Mouse (Mus musculus) left cerebral cortex, postnatal 10 days (tissue): Measurements from ENCODE around the gene Dock9. TPM values are rescaled to one million over a fixed set of nuclear protein-coding genes. Genes with fewer than 3 reads are reported as not detected.
"Not testable (repeated sequence)": the region's sequence is repeated elsewhere in the genome, so short reads cannot be mapped to it uniquely, and the experiment has no call there.

ENCODE experiments used
- DNase-seq, 2 experiments: peaks; one replicate each; pipeline ENCODE4 v3.0.0; 2021 to 2022; ENCODE audit warnings: low spot score in 2 of 2, mixed read lengths in 1 of 2; ENCODE audit errors: extremely low spot score in 1 of 2
- intact Hi-C: fragments of 180-260 bp; cut with DNase I; formaldehyde crosslinking; loops from one replicate; pipeline ENCODE4 v1.15.1; 2025
- total RNA-seq, 2 experiments: library from RNA; stranded (reverse); gene quantifications; 2 replicates each; pipeline ENCODE4 v1.2.3; 2021

Dock9 gene
- total RNA-seq, 2 experiments from 2014 or later = 181 to 185 TPM

DNA sequence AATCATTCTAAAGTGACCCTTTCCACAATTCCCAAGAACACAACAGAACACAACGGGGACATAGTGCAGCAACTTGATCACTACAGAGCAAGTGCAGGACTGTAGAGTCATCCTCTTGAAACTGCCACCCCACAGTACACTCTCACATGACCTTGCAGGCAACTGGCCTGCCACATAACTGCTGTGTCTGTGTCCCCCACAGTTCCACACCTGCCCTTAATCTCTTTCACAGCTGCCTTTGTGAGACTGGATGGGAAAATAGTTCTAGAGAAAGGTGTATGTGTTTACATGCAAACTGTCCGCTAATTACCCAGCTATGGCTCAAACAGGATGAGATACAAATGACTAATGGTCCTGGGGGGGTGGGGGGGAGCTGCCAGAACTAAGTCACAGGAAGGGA lies 83.4 kb downstream of the Dock9 start:
- DNase-seq = no peak
- intact Hi-C loops = no loop called here

DNA sequence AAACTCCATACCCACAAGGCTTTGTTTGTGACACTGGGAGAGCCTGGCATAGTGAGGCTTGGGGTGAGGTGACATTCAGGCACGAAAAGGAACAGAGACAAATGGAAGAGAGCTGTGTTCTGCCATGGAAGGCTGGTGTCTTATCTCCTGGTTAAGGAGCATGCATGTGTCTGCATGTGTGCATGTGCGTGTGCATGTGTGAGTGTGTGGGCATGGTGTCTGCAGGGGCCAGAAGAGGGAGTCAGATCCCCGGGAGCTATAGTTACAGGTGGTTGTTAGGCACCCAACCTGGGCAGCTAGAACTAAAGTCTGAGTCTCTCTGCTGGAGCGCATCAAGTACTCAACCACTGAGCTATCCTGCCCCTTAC lies 83.8 kb downstream of the Dock9 start:
- DNase-seq = no peak
- intact Hi-C loops = no loop called here

DNA sequence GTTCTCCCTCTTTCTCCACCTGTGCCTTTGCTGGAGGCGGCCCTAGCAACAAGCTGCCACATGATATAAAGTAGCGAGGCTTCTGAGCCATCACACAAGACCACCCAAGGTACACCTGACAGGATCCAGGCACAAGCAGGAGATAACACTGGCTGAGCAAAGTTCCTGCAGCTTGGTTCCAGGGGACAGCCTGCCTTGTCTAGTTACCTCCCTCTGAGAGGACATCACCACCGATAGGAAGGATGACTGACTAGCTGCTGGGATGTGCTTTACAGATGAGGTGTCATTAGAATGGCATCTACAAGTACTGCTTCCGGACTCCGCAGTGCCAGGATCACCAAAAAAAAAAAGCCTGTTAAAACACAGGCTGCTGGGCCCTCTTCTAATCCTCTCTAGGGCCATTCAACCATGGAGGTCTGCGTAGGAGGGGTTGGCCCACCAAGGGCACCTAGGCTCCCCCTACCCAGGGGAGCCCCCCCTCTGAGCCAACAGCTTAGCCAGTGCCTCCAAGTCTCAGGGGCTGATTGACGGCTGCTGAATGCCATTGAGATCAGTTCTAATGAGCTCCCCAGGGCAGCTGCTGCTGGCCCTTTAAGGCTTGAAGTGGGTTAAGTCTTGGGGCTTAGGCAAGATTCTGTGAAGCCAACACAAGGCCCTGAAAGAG lies 84.3 kb downstream of the Dock9 start:
- no peak for DNase-seq
- intact Hi-C loops = no loop called here

DNA sequence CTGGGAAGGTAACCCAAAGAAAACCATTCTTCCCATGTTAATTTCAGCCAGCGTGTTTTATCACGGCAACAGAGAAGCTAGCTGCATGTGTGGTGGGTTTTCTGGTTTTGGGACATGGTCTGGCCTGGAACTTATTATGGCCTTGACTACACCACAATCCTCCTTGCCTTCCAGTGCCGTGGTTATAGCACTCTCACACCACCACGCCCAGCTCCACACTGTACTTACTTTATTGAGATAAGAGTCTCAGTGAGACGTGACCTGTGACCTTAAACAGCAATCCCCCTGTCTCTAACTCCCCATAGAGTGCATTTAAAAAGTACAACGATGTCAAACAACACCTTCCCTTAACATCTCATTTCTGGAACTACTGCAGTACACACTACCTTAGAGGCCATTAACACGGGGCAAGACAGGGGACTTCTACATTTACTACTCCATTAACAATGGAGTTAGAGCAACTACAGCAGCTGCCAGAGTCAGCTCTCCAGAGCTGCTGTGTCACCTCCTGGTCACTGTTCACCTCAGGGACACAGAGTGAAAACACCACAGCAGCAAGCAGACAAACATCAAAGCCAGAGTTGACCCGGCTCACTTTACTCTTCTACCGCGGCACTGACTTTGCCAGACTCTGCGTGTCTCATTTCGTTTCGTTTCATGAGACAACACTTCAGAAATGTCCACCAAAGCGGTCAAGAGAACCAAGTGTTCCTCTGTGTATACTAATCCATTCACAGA lies 86.4 kb downstream of the Dock9 start:
- intact Hi-C loops = no loop called here
- no peak for DNase-seq

DNA sequence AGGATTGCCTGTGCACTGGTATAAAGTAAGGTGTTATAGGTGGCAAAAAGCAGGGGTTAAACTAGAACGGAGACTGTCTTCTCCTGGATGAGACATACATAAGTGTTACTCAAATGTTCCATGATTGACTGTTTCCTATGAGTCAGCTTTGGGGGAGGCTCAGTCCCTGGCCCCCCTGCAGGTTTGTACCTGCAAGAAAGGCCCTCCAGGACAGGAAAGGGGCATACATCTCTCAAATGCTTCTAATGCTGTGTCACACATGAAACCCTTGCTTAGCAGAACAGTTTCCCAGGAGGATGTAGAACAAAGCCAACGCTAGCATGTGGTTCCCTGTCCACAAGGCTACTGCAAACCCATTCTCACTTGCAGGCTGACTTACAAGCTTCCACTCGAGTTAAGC lies 87.5 kb downstream of the Dock9 start:
- no peak for DNase-seq
- intact Hi-C loops = no loop called here

DNA sequence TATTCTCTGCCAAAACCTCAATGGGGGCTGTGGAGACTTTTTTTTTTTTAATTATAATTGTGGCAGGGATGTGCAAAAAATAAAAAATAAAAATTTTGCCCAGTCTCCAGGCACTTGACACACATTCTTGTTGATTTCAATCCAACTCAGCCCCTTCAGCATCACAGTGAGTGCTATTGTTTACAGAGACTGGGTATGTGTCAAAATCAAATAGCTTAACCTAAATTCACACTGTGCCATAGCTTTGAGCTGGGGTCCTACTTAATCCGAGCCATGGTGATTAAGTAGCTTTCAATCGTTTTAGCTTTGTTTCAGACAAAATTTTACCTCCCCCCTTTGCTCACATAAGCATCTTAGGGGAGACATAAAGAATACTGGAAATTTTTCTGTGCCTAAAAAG lies 89.4 kb downstream of the Dock9 start:
- no peak for DNase-seq
- intact Hi-C loops = no loop called here

DNA sequence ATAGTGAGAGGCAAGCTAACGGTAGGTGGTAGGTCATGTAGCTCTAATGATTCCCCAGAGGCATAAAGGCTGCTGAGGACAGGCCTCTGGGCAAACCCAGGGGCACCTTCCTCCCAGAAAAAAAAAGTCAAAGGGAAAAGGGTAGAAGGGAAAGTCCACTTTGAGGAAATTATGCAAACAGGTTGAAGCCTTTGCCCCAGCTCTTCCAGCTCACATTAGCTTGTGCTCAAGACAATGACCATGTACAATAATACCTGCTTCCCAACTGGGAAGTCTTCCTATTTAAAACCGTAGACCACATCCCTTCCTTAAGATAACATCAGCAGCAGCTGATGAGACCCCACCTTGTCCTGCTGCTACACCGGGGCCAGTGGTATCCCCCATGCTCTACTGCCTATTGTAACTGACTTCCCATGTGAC lies 91.1 kb downstream of the Dock9 start:
- intact Hi-C loops = no loop called here
- DNase-seq = no peak

DNA sequence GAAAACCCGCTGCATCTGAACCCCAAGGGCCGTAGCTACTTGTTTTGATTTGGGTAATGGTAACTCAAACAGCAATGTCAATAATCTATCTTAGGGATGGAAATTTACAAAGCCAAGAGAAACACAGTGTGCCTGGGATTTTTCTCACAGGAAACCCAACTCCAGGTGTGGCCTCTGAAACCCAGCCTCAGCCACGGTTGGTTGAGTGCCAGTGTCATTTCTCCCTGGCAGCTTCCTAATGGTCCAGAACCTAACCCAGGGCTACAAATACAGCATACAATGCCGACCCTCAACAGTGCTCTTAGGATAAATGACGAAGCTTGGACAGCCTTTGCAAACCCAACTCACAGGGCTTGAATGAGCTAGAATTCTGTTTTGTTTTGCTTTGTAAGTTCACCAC lies 92.0 kb downstream of the Dock9 start:
- DNase-seq = no peak
- intact Hi-C loops = no loop called here

DNA sequence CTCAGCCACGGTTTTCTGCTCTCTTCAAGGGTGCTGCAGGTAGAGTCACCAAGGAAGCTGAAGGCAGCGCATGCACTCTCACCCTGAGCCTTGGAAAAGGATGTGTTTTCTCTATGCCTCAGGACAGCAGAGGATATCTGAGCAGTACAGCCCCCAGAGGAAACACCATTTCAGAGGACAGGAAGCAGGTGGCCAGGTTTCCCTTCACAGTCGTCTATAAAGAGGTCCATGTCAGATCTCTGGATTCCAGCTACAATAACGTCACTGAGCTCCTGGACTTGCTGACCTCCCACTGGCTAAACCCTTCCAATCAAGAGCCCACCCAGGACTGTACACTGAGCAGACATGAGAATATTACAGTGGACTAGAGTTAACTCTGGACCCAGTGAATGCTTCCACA lies 95.1 kb downstream of the Dock9 start:
- intact Hi-C loops = no loop called here
- DNase-seq = no peak

DNA sequence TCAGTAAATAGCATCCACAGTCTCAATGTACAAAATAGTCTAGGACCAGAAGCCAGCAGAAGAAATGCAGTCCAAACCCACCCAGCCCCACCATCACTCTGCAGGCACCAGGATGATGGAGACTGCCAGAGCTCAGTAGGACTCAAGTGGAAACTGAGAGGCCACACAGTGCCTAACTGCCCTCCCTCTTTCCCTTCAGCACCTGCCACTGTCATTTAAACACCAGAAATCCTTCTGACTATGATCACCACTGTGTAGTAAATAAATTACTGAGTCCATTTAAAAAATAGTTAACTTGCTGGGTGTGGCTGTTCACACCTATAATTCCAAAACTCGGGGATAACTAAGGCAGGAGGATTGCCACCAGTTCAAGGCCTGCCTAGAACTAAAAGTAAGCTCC lies 97.6 kb downstream of the Dock9 start:
- no peak for DNase-seq
- intact Hi-C loops = no loop called here

DNA sequence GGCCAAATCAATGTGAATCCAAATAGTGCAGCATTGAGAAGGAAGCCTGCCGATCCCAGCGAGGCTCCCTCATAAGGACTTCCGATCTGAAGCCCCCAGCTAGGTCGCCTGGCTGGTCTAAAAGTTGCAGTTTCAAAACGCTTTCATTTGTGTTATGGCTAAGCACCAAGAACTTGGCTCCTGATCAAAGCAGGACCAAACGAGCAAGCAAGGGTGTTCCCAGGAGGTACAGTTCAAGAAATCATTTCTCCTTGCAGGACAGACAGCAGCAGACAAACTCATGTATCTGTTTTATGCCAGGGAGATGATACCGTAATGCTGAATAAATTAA lies 99.1 kb downstream of the Dock9 start:
- DNase-seq = no peak
- intact Hi-C loops = no loop called here

DNA sequence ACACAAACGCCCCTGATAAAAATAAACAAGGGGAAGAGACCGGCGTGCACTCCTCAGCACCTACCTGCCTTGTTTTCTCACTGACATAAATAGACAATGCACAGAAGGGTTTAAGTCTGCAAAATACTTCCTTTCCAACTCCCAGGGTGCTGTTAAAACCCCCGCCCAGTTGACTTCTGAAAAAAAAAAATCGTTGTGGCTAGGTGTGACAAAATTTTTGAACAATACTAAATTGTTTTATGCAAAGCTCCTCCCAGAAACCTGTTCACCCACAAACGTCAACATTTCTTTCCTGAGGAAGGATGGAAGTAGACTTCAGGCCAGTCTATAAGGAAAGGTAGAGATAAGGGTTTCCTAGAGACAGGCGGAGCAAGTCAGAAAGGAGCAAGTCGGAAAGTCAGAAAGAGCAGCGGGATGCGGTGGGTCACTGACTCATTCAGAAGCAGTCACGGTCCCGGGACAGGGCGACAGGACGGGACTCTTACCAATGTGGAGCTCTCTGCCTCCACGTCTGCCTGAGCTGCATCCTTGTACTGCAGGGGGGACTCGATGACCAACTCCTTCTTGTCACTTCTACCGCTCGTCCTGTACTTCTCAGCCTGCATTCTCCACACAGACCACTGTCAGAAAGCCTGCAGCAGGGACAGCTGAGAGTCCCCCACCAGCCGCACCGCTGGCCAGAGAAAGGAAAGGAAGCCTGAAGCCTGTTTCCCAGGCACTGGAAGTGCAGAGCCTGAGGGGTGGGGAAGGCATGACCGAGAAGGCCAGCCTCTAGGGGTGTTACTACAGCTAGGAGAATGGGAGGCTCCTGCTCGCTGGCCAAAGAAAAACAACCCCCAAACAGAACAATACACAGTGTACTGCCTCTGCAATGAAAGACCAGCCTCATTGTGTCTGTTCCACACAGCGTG lies 99.7 kb downstream of the Dock9 start:
- intact Hi-C loops = no loop called here
- peak; percentile 20 to 82 for DNase-seq

DNA sequence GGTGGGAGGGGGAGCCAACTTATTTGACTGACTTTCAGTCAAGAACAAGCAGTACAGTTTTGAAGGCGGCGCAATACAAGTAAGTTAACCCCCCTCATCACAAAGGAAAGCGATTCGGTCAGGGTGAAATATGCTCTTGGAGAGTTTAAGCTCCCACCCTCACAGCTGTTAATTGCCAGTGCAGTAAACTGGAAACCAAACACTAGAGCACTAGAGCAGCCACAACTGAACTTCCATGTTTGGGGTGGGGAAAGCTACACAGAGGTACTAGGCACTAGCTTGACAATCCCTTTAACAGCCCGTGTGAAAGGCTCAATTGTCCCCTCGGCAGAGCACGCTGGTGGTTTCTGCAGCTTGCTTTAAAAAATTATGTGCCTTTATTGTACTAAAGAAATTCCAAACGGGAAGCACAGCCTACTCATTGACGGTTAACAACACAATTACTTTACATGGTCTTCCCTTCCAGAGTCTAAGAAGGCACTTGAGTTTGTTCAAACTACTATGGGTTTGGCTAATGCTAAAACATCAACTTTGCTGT lies 100.4 kb downstream of the Dock9 start:
- intact Hi-C loops = no loop called here
- no peak for DNase-seq

DNA sequence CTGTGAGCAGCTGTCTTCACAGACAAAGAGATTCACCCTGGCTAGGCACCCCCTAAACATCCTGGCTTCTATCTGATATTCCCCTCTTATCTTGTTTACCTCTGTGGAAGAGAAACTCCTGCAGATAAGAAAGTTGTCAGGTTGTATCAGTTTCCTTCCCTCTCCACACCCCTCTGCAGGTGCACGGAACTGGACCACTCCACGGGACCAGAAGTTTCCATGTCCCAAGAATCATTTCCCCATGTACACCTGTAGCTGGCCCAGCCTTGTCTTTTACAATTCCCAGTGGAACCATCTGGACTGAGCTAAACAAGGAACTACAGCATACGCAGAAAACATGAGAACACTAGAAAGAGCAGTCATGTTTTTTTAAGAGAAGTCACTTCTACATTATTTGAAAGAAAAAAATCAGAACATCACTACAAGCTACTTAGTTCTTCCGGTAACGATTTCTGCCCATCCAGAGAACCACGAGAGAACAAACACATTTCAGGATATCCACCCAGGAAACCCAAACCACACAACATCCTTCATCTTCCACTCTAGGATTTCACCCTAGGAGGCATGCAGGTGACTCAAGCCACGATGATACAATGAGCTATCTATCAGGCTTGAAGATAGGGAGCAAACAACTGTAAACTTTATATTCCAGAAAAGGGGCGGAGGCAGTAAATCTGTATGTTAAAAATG lies 101.1 kb downstream of the Dock9 start:
- DNase-seq = no peak
- intact Hi-C loops = no loop called here

DNA sequence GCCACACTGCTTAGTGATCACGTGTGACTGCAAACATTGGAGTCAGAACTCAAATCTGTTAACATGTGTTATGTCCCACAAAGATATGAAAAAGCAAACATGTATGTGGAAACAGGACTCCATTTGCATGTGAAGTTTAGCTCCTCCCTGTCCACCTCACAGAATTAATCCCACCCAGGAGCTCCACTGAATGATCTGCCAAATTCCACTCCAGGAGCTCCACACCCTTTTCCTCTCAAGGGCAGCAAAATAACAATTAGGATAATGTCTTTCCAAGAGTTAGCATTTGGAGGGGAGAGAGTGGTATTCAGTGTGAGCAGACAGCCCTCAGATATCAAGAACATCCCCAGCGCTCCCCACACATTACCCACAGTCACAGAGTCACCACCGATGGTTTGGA lies 102.9 kb downstream of the Dock9 start:
- intact Hi-C loops = no loop called here

DNA sequence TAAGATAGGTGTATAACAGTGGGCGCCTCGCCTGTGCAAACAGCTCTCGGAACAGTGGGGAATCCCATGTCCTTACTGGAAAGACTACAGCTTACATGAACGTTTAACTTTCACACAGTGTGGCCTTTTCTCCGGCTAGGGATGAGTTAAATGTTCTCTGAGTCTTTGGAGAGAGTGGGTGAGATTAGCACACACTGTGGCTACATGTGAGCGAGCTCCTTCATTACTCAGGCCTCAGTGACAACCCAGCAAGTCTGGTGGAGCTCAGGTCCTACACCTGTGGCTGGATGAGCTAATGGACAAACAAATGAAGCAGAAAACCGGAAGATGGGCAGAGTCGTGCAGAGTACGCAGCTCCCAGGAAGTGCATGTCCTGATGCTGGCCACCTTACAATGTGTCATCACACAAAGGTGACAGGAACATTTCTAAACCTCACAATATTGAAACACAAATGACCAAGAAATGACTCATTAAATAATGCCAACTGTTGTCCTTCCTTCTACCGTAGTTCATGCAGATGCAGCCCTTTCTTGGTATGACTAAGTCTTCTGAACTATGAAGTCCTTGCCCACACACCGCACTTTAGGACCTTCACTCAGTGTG lies 103.5 kb downstream of the Dock9 start:
- intact Hi-C loops = no loop called here
- no peak for DNase-seq

More for the DNA sequence above, 102.9 kb downstream of the Dock9 start:
- no peak for DNase-seq

DNA sequence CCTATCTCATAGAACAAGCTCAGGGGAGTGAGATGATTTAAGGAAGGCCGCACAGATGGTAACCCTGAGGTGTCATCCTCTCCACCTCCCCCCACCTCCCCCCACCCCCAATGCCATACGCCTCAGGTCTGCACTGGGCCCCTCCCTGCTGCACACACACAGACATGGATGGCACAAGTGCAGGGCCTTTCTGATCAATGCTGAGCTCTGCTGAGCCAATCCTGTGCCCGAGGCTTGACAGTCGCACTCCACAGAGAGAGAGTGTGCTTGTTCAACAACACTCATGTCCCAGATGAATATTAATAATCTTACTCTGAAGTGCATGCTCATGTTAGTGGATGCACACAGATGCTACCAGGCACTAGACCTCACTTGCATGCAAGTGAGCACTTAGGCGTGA lies 108.0 kb downstream of the Dock9 start:
- DNase-seq, intact Hi-C loops: not testable (repeated sequence)

DNA sequence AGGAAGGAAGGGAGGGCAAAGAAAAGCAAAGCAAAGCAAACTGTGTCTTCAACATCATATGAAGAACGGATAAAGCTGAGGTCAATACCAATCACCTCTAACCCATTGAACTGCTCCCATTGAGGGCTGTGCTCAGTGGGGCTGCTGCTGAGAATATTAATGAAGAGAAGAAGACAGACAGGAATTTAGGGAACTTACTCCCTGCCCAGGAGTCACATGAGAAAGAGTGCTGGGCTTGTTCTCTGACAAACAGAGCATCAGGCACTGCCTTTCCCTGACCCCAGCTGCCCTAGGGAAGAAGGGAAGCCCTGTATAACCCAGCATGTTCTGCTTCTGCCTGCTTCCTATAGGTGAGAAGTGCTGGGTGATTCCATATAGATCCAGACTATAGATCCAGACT lies 109.5 kb downstream of the Dock9 start:
- intact Hi-C loops = no loop called here
- DNase-seq = no peak

DNA sequence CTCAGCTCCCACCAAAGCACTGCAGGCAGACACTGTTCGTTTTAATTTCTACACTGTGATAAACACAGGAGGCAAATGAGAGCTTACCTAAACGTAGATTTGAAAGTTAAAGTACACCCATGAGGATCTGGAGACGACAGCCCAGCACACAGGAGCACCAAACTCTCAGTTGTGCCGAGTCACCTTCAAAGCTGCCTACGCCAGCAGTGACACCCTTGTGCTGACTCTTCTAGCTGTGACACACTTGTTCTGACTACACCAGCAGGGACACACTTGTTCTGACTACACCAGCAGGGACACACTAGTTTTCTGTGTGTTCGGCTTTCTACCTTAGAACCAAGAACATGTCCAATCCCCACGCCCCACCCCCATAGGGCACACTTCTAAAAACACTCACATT lies 110.4 kb downstream of the Dock9 start:
- intact Hi-C loops = no loop called here
- DNase-seq = no peak
